Mouse (Mus musculus) neural tube, embryonic 13.5 days (tissue): Measurements from ENCODE around the gene Gm20795. TPM values are rescaled to one million over a fixed set of nuclear protein-coding genes. Genes with fewer than 3 reads are reported as not detected.
"Not testable (repeated sequence)": the region's sequence is repeated elsewhere in the genome, so short reads cannot be mapped to it uniquely, and the experiment has no call there.

Experiments
- ATAC-seq: fragments of 200-750 bp; cut with Nextera tagmentation; 2 replicates; pipeline ENCODE4 v1.8.0; 2017; ENCODE audit warnings: low read depth, mild to moderate bottlenecking, moderate TSS enrichment, moderate library complexity
- H3K27ac ChIP-seq: fragments of 300-500 bp; sonication (generic); replicated peaks from 2 replicates; pipeline ENCODE4 v1.5.1; 2015; ENCODE audit warnings: moderate library complexity, mild to moderate bottlenecking, inconsistent platforms
- H3K27me3 ChIP-seq: fragments of 300-500 bp; sonication (generic); 2 replicates; pipeline ENCODE4 v1.6.1; 2015; ENCODE audit warnings: mild to moderate bottlenecking, inconsistent platforms
- H3K36me3 ChIP-seq: fragments of 300-500 bp; sonication (generic); 2 replicates; pipeline ENCODE4 v1.6.1; 2015; ENCODE audit warnings: mild to moderate bottlenecking, inconsistent platforms
- H3K4me1 ChIP-seq: fragments of 300-500 bp; sonication (generic); replicated peaks from 2 replicates; pipeline ENCODE4 v1.6.1; 2015; ENCODE audit warnings: inconsistent platforms
- H3K4me2 ChIP-seq: fragments of 300-500 bp; sonication (generic); 2 replicates; pipeline ENCODE4 v1.6.1; 2015; ENCODE audit warnings: inconsistent platforms, mild to moderate bottlenecking, moderate library complexity
- H3K4me3 ChIP-seq: fragments of 300-500 bp; sonication (generic); 2 replicates; pipeline ENCODE4 v1.5.1; 2015; ENCODE audit warnings: mild to moderate bottlenecking, inconsistent platforms
- H3K9ac ChIP-seq: fragments of 300-500 bp; sonication (generic); 2 replicates; pipeline ENCODE4 v1.6.1; 2015; ENCODE audit warnings: moderate library complexity, mild to moderate bottlenecking, inconsistent platforms
- H3K9me3 ChIP-seq: fragments of 300-500 bp; sonication (generic); 2 replicates; pipeline ENCODE4 v1.6.1; 2016; ENCODE audit warnings: inconsistent platforms
- WGBS: fragments of 180-500 bp; shearing (Covaris S2); methylation state at CpG from one replicate; pipeline ENCODE4 v1.1.7; 2015; 5-methylcytosine and 5-hydroxymethylcytosine counted together
- polyA plus RNA-seq: library from polyadenylated mRNA; unstranded; fragments of >200 nt; fragmentation: Nextera tagmentation; extraction: Ambion mirVana; gene quantifications from 2 replicates; pipeline ENCODE4 v1.2.1, GENCODE M21; 2015

The Gm20795 gene
- polyA plus RNA-seq: not detected in 2 replicates

GRCm38 (mm10) chrY:40804614-40805013, at the start of gene Gm20795:
Gene Gm20795 (plus strand): TSS chrY:40804914.
- H3K27me3 ChIP-seq, H3K4me1 ChIP-seq, H3K9ac ChIP-seq, ATAC-seq, H3K4me2 ChIP-seq, H3K27ac ChIP-seq, H3K9me3 ChIP-seq, H3K36me3 ChIP-seq, H3K4me3 ChIP-seq: not testable (repeated sequence)

DNA sequence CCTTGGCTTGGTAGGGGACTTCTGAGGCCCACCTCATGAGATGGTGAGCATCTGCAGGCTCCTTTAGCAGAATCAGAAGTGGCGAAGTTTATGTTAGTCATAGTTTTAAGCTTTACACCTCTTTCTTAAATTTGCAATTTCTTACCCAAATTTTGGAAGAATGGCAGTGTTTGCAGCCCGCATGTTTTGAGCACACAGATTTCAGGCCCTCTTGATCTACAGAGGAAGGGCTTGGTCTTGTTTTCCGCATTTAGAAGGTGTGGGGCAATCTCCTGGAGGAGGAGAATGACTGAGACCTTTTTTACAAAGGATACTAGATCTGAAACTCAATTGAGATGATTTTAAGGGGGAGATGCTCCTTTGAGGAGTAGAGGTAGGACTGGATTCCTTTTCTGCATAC, 29.0 kb upstream of the Gm20795 start, which contains the start of gene Gm21797:
Gm21797 (minus strand) TSS at position 101 of the 400 bp plus-strand sequence.
- not testable (repeated sequence) for H3K36me3 ChIP-seq, ATAC-seq, H3K9me3 ChIP-seq, H3K9ac ChIP-seq, H3K4me2 ChIP-seq, H3K27me3 ChIP-seq, H3K27ac ChIP-seq, H3K4me1 ChIP-seq, H3K4me3 ChIP-seq
- WGBS: no CpG with 5 or more reads among the region's 3 CpGs

Other genes starting within 250 kb of the Gm20795 start
- gene Gm21852, start 152.9 kb upstream of the Gm20795 start, polyA plus RNA-seq: not detected in 2 replicates
- gene Gm21797, start 29.1 kb upstream of the Gm20795 start, polyA plus RNA-seq: not detected in 2 replicates